Mouse (Mus musculus): Measurements from ENCODE around the gene Khk.

Gene Khk

GRCm38 (mm10) chr5:30913060-30913841 is 8.0 kb upstream of the Khk start, which contains the start of gene Emilin1:
TSS of gene Emilin1 (plus strand) at chr5:30913402.
- DNase-seq (ENCODE audit: low read depth) = peak; percentile 97

- peak; percentile 46 for DNase-seq (ENCODE audit: low read depth)
Measured at GRCm38 (mm10) chr5:30914101-30914635, 7.1 kb upstream of the Khk start.

- DNase-seq (ENCODE audit: low read depth) = no peak
Measured at GRCm38 (mm10) chr5:30914849-30915248, 6.4 kb upstream of the Khk start.

- DNase-seq (ENCODE audit: low read depth) = no peak
Measured at GRCm38 (mm10) chr5:30915456-30915855, 5.8 kb upstream of the Khk start.

- peak; percentile 95 for DNase-seq (ENCODE audit: low read depth)
Measured at GRCm38 (mm10) chr5:30915974-30916433, 5.2 kb upstream of the Khk start.

- DNase-seq (ENCODE audit: low read depth) = no peak
Measured at GRCm38 (mm10) chr5:30916841-30917240, 4.4 kb upstream of the Khk start.

GRCm38 (mm10) chr5:30917348-30917747 is 3.9 kb upstream of the Khk start:
- DNase-seq (ENCODE audit: low read depth) = no peak

- no peak for DNase-seq (ENCODE audit: low read depth)
Measured at GRCm38 (mm10) chr5:30917891-30918670, 3.1 kb upstream of the Khk start.

- DNase-seq (ENCODE audit: low read depth) = no peak
Measured at GRCm38 (mm10) chr5:30918691-30919090, 2.5 kb upstream of the Khk start.

GRCm38 (mm10) chr5:30919831-30920614 is 1.2 kb upstream of the Khk start:
- no peak for DNase-seq (ENCODE audit: low read depth)

- DNase-seq (ENCODE audit: low read depth) = no peak
Measured at GRCm38 (mm10) chr5:30920621-30921020, 610 bp upstream of the Khk start.

- no peak for DNase-seq (ENCODE audit: low read depth)
Measured at GRCm38 (mm10) chr5:30922581-30923041, 1.4 kb downstream of the Khk start.

- no peak for DNase-seq (ENCODE audit: low read depth)
Measured at GRCm38 (mm10) chr5:30923119-30923518, 1.9 kb downstream of the Khk start.

- no peak for DNase-seq (ENCODE audit: low read depth)
Measured at GRCm38 (mm10) chr5:30924614-30925013, 3.4 kb downstream of the Khk start.

- DNase-seq (ENCODE audit: low read depth) = no peak
Measured at GRCm38 (mm10) chr5:30925217-30925616, 4.0 kb downstream of the Khk start.

- no peak for DNase-seq (ENCODE audit: low read depth)
Measured at GRCm38 (mm10) chr5:30926073-30926472, 4.8 kb downstream of the Khk start.

GRCm38 (mm10) chr5:30927945-30928529 is 6.8 kb downstream of the Khk start:
- DNase-seq (ENCODE audit: low read depth) = peak; percentile 62

GRCm38 (mm10) chr5:30930121-30930520 is 8.9 kb downstream of the Khk start:
- peak; percentile 92 for DNase-seq (ENCODE audit: low read depth)

- no peak for DNase-seq (ENCODE audit: low read depth)
Measured at GRCm38 (mm10) chr5:30930846-30931245, 9.6 kb downstream of the Khk start.

- no peak for DNase-seq (ENCODE audit: low read depth)
Measured at GRCm38 (mm10) chr5:30931378-30931777, 10.1 kb downstream of the Khk start.

- DNase-seq (ENCODE audit: low read depth) = no peak
Measured at GRCm38 (mm10) chr5:30933705-30934104, 12.5 kb downstream of the Khk start.

All from NIH3T3 (cell line).